Mouse (Mus musculus): ENCODE results near the gene Pofut2. TPM values are rescaled to one million over a fixed set of nuclear protein-coding genes. Genes with fewer than 3 reads are reported as not detected.

The Pofut2 gene
- polyA plus RNA-seq, 1 experiment from 2014 or later, result 131 TPM

DNA sequence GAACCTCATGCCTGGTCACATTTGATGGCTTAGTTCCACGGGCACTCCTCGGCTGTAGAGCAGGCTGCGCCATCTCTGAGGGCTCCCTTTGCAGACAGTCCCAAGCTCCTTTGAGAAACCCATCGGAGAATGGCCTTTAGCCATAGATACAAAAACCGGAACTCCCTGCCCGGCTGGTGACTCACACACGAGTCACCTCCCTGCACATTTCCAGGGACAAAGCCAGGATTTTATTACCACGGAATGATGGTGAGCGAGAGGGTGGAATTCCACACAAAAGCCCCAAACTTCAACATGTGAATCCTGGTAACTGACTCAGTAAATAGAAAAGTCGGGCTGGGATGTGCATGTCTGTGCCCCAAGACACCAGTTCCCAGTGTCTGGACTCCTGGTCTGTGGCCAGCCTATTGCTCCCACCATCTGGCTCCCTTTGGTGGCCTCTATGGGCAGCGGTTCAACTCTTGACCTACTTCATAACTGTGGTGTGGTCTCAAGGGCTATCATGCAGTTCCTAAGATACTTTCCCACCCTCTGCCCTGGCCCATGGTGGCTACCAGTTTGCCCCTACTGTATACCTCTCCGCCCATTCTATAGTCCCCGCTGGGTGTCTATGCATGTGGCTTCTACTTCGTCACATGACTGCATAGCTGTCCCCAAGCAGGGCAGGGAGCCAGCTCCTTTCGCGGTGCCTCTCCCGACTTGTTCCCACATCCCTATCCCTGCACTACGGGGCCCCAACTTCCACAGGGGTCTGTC lies 7.1 kb upstream of the Pofut2 start:
- 56% methylated on average over 18 of the region's 18 CpGs for WGBS
- ATAC-seq (ENCODE audit: insufficient number of reproducible peaks, low FRiP score), result peak; percentile 43
- H3K27me3 ChIP-seq (replicated peaks), result no peaks in the 10 kb centered on the region
- no peaks in the 10 kb centered on the region for H3K36me3 ChIP-seq
- peak overlapping the region; percentile 33; the same call in 1 of the 2 replicates for H3K9ac ChIP-seq
- H3K27ac ChIP-seq (ENCODE audit: poor library complexity, severe bottlenecking), result peak overlapping the region; percentile 45; the same call in 1 of the 2 replicates
- peak overlapping the region; percentile 30 for H3K4me2 ChIP-seq
- peaks cover 34% of the 10 kb centered on the region for H3K4me1 ChIP-seq (replicated peaks)
- H3K4me3 ChIP-seq, result no peak overlapping the region
- H3K9me3 ChIP-seq (replicated peaks), result no peaks in the 10 kb centered on the region

GRCm38 (mm10) chr10:77252790-77253189 lies 6.2 kb upstream of the Pofut2 start:
- Histone ChIP-seq H3K9ac (no peak overlapping the region), H3K27ac (ENCODE audit: poor library complexity, severe bottlenecking) (0 out of 2 replicates have a peak overlapping the region, but pooled peaks have one; percentile 45), H3K4me3 (no peak overlapping the region), H3K36me3 (no peaks in the 10 kb centered on the region), H3K9me3 (replicated peaks) (no peaks in the 10 kb centered on the region), H3K4me1 (replicated peaks) (peaks cover 26% of the 10 kb centered on the region), H3K4me2 (no peak overlapping the region), H3K27me3 (replicated peaks) (no peaks in the 10 kb centered on the region)
- peak; percentile 56; the same call in 1 of the 2 replicates for ATAC-seq (ENCODE audit: insufficient number of reproducible peaks, low FRiP score)
- 1% methylated on average over 4 of the region's 4 CpGs for WGBS

DNA sequence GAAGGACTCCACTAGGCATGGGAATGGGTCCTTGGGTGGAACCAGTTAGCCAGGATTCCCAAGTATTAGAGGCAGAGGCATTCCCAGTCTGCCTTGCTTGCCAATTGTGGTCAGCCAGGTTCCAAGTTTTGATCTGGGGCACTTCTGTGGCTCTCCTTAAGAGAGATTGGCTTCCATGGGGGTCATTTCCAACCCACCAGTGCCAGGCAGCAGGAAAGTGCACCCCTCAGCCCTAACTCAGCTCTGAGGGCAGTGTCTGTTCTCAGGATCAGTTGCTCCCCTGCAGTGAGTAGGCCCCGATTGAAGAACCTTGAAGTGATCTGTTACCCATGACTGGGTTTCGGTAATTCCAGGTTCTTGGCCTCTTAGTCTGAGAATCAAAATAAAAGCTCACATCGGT lies 3.8 kb upstream of the Pofut2 start:
- no peak overlapping the region for H3K4me3 ChIP-seq
- H3K4me2 ChIP-seq, result no peak overlapping the region
- no peak overlapping the region for H3K9ac ChIP-seq
- H3K27me3 ChIP-seq (replicated peaks), result no peaks in the 10 kb centered on the region
- H3K4me1 ChIP-seq (replicated peaks), result peaks cover 27% of the 10 kb centered on the region
- no peaks in the 10 kb centered on the region for H3K36me3 ChIP-seq
- 79% methylated on average over 3 of the region's 3 CpGs for WGBS
- no peaks in the 10 kb centered on the region for H3K9me3 ChIP-seq (replicated peaks)
- no peak for ATAC-seq (ENCODE audit: insufficient number of reproducible peaks, low FRiP score)
- no peak overlapping the region for H3K27ac ChIP-seq (ENCODE audit: poor library complexity, severe bottlenecking)

DNA sequence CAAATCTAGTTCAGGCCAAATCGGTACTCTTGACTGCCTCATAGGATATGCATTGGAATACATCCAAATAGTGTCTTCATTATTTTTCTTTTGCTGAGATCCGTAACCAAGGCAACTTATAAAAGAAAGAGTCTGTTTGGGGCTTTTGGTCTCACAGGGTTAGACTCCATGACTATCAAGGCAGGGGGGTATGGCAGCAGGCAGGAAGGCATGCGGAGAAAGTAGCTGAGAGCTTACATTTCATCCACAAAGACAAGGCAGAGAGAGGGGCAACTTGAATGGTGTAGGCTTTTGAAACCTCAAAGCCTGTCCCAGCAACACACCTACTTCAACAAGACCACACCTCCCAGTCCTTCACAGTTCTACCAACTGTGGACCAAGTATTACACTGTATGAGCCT lies 3.3 kb upstream of the Pofut2 start:
- no peaks in the 10 kb centered on the region for H3K27me3 ChIP-seq (replicated peaks)
- no peak overlapping the region for H3K27ac ChIP-seq (ENCODE audit: poor library complexity, severe bottlenecking)
- H3K4me3 ChIP-seq, result no peak overlapping the region
- no peak overlapping the region for H3K9ac ChIP-seq
- 80% methylated on average over 3 of the region's 3 CpGs for WGBS
- peaks cover 28% of the 10 kb centered on the region for H3K4me1 ChIP-seq (replicated peaks)
- no peaks in the 10 kb centered on the region for H3K9me3 ChIP-seq (replicated peaks)
- no peak overlapping the region for H3K4me2 ChIP-seq
- peaks cover 1% of the 10 kb centered on the region for H3K36me3 ChIP-seq
- ATAC-seq (ENCODE audit: insufficient number of reproducible peaks, low FRiP score), result no peak

- H3K9ac ChIP-seq, result peak overlapping the region; percentile 74
- no peak for ATAC-seq (ENCODE audit: insufficient number of reproducible peaks, low FRiP score)
- peaks cover 26% of the 10 kb centered on the region for H3K36me3 ChIP-seq
- peaks cover 9% of the 10 kb centered on the region for H3K4me1 ChIP-seq (replicated peaks)
- H3K27me3 ChIP-seq (replicated peaks), result no peaks in the 10 kb centered on the region
- 46% methylated on average over 4 of the region's 4 CpGs for WGBS
- peak overlapping the region; percentile 92 for H3K4me3 ChIP-seq
- no peak overlapping the region for H3K27ac ChIP-seq (ENCODE audit: poor library complexity, severe bottlenecking)
- peak overlapping the region; percentile 79 for H3K4me2 ChIP-seq
- H3K9me3 ChIP-seq (replicated peaks), result no peaks in the 10 kb centered on the region
Measured at GRCm38 (mm10) chr10:77258041-77258590, 902 bp upstream of the Pofut2 start.

GRCm38 (mm10) chr10:77260166-77260875 lies 1.3 kb downstream of the Pofut2 start:
- Histone ChIP-seq H3K4me2 (peak overlapping the region; percentile 79), H3K9ac (peak overlapping the region; percentile 33), H3K4me3 (peak overlapping the region; percentile 92), H3K27ac (ENCODE audit: poor library complexity, severe bottlenecking) (no peak overlapping the region), H3K9me3 (replicated peaks) (no peaks in the 10 kb centered on the region), H3K4me1 (replicated peaks) (peaks cover 9% of the 10 kb centered on the region), H3K36me3 (peaks cover 48% of the 10 kb centered on the region), H3K27me3 (replicated peaks) (no peaks in the 10 kb centered on the region)
- WGBS, result 85% methylated on average over 17 of the region's 17 CpGs
- ATAC-seq (ENCODE audit: insufficient number of reproducible peaks, low FRiP score), result no peak

DNA sequence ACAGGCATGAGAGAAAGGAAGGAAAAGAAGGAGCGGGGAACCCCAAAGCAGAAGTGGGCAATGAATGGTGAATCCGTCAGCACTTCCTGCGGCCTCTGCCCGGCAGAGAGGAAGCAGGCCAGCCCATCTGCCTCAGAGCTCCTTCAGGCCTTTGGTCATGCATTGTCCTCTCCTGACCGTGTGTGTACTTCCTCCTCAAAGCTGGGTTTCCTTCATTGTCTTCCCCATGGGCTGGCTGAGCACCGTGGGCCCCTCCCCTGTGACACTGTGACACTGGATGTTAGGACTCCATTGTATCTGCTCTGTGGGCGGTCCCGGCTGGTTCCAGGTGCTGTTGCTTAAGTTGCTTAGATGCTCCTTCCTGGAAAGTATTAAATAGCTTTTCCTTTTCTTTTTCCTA lies 7.3 kb downstream of the Pofut2 start:
- Histone ChIP-seq H3K27ac (ENCODE audit: poor library complexity, severe bottlenecking) (no peak overlapping the region), H3K4me3 (no peak overlapping the region), H3K4me1 (replicated peaks) (peaks cover 14% of the 10 kb centered on the region; the same call in 1 of the 2 replicates), H3K9me3 (replicated peaks) (no peaks in the 10 kb centered on the region), H3K27me3 (replicated peaks) (no peaks in the 10 kb centered on the region), H3K4me2 (no peak overlapping the region), H3K9ac (no peak overlapping the region), H3K36me3 (peaks cover 99% of the 10 kb centered on the region)
- no peak for ATAC-seq (ENCODE audit: insufficient number of reproducible peaks, low FRiP score)
- 73% methylated on average over 8 of the region's 8 CpGs for WGBS

GRCm38 (mm10) chr10:77267027-77267426 lies 8.0 kb downstream of the Pofut2 start:
- no peak for ATAC-seq (ENCODE audit: insufficient number of reproducible peaks, low FRiP score)
- H3K4me1 ChIP-seq (replicated peaks), result peaks cover 14% of the 10 kb centered on the region; the same call in 1 of the 2 replicates
- H3K4me3 ChIP-seq, result no peak overlapping the region
- no peak overlapping the region for H3K4me2 ChIP-seq
- H3K9ac ChIP-seq, result no peak overlapping the region
- no peaks in the 10 kb centered on the region for H3K27me3 ChIP-seq (replicated peaks)
- 85% methylated on average over 14 of the region's 14 CpGs for WGBS
- H3K36me3 ChIP-seq, result peaks cover 92% of the 10 kb centered on the region
- no peaks in the 10 kb centered on the region for H3K9me3 ChIP-seq (replicated peaks)
- H3K27ac ChIP-seq (ENCODE audit: poor library complexity, severe bottlenecking), result no peak overlapping the region

GRCm38 (mm10) chr10:77269129-77269528 lies 10.1 kb downstream of the Pofut2 start:
- Histone ChIP-seq H3K36me3 (peaks cover 71% of the 10 kb centered on the region), H3K9ac (no peak overlapping the region), H3K4me1 (replicated peaks) (peaks cover 14% of the 10 kb centered on the region; the same call in 1 of the 2 replicates), H3K27me3 (replicated peaks) (no peaks in the 10 kb centered on the region), H3K4me3 (no peak overlapping the region), H3K4me2 (no peak overlapping the region), H3K27ac (ENCODE audit: poor library complexity, severe bottlenecking) (no peak overlapping the region), H3K9me3 (replicated peaks) (no peaks in the 10 kb centered on the region)
- ATAC-seq (ENCODE audit: insufficient number of reproducible peaks, low FRiP score), result no peak
- 72% methylated on average over 7 of the region's 7 CpGs for WGBS

DNA sequence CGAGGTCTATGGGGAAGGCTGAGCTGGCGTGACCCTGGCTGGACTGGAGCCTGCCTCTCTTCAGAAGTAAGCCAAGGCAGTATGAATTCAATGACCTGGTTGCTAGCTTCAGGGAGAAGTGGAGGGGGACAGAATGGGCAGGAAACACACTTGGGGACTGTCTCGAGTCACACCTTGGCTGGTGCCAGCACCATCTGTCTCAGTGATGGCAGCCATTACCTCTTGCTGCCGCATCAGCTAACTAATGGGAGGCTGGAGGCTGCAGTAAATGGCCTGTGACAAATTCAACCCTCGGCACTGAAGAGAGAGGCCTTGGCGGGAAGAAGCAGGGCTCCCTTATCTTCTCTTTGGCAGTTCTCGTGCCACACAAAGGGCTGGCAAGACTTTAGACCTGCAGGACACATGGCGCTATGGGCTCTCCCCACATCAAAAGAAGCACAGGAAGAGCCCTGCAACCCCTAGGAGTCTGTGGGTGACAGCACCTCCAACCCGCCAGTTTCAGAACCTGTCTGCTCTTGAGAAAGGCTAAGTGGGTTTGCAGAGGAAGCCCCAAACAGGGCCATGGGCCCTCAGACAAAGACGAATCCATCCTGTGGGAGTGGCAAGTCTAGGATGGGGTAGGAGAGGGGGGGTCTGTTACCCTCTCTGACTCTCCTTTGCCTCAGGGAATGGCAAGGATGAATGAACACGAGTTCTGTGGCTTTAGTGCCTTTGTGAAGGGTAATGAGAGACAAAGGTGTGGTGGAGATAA lies 14.1 kb downstream of the Pofut2 start:
- Histone ChIP-seq H3K4me3 (no peak overlapping the region), H3K36me3 (peaks cover 30% of the 10 kb centered on the region), H3K9ac (no peak overlapping the region), H3K4me1 (replicated peaks) (peaks cover 15% of the 10 kb centered on the region), H3K27ac (ENCODE audit: poor library complexity, severe bottlenecking) (no peak overlapping the region), H3K4me2 (no peak overlapping the region), H3K27me3 (replicated peaks) (no peaks in the 10 kb centered on the region), H3K9me3 (replicated peaks) (no peaks in the 10 kb centered on the region)
- WGBS, result 68% methylated on average over 11 of the region's 11 CpGs
- ATAC-seq (ENCODE audit: insufficient number of reproducible peaks, low FRiP score), result no peak

DNA sequence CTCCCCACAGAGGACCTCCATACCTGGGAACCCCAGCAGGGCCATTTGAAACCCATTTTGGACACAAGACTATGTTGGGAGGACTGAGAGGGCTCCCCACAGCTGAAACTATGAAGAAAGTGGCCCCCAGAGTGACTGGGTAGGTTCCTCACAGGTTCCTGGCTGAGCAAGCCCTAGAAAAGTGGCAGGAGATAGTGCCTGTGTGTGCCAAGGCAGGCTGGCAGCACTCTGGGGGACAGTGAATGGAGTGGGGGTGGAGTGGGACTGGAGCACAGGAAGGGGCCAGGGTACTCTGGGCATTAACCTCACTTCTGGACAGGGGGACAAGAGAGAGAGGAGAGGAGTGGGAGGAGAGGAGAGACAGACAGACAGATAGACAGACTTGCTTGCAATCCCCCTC lies 14.8 kb downstream of the Pofut2 start:
- H3K4me3 ChIP-seq, result no peak overlapping the region
- H3K4me1 ChIP-seq (replicated peaks), result peaks cover 9% of the 10 kb centered on the region
- no peak overlapping the region for H3K4me2 ChIP-seq
- H3K9me3 ChIP-seq (replicated peaks), result no peaks in the 10 kb centered on the region
- no peak for ATAC-seq (ENCODE audit: insufficient number of reproducible peaks, low FRiP score)
- H3K27ac ChIP-seq (ENCODE audit: poor library complexity, severe bottlenecking), result no peak overlapping the region
- H3K9ac ChIP-seq, result no peak overlapping the region
- no peaks in the 10 kb centered on the region for H3K27me3 ChIP-seq (replicated peaks)
- H3K36me3 ChIP-seq, result peaks cover 24% of the 10 kb centered on the region
